Mouse (Mus musculus) kidney, adult 2 months (tissue): Measurements from ENCODE around the gene Qrich2.

Experiments used
- CTCF ChIP-seq: fragments of 200-500 bp; conservative IDR thresholded peaks from 2 replicates; pipeline ENCODE4 v1.5.1; 2011; ENCODE audit warnings: low read depth, mild to moderate bottlenecking, control low read depth, low read length, moderate library complexity, mixed read lengths; ENCODE audit not compliant: insufficient read depth, insufficient read length
- POLR2A ChIP-seq: fragments of 200-500 bp; IDR thresholded peaks from one replicate; pipeline ENCODE4 v1.6.1; 2011; ENCODE audit warnings: low read depth, low read length, control low read depth

DNA sequence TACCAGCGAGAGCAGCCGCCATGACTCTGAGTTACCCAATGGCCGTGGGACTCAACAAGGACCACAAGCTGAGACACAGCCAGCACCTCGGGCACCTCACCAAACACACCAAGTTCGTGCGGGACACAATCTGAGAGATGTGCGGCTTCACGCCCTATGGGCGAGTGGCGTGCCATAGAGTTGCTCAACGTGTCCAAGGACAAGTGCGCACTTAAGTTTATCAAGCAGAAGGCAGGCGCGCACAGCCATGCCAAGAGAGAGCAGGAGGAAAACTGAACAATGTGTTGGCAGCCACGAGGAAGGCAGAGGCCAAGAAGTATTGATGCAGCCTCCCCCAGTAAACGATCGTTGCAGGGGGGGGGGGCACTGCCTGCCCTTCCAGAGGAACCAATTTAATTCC, 38.5 kb upstream of the Qrich2 start:
- TF ChIP-seq CTCF (no peak), POLR2A (no peak)
